Mouse (Mus musculus) spleen, adult 12 weeks (tissue): ENCODE measurements around the gene Aff4.
A peak's percentile ranks its signal among the peaks of the same experiment; 100 is the strongest.

Source experiments
- DNase-seq: peaks from one replicate; pipeline ENCODE4 v3.0.0; 2022; ENCODE audit warnings: low spot score

The Aff4 gene

GRCm38 (mm10) chr11:53458996-53459395 lies 108.4 kb downstream of the Aff4 start:
- DNase-seq: no peak

GRCm38 (mm10) chr11:53460192-53460591 lies 109.6 kb downstream of the Aff4 start:
- DNase-seq: no peak

GRCm38 (mm10) chr11:53461727-53462126 lies 111.1 kb downstream of the Aff4 start:
- no peak for DNase-seq

GRCm38 (mm10) chr11:53463551-53464424 lies 113.2 kb downstream of the Aff4 start:
- DNase-seq: no peak

- no peak for DNase-seq
These were observed 115.8 kb downstream of the Aff4 start for GRCm38 (mm10) chr11:53466231-53466971.

- no peak for DNase-seq
These were observed 118.8 kb downstream of the Aff4 start for GRCm38 (mm10) chr11:53469294-53469967.

- peak; percentile 75 for DNase-seq
These were observed 119.5 kb downstream of the Aff4 start, which contains the start of gene Gm9837 for GRCm38 (mm10) chr11:53469968-53470695. Gene Gm9837 (minus strand): TSS chr11:53470479.
